Mouse (Mus musculus) cerebellum, postnatal 36 days (tissue): ENCODE data around the gene Tcam1.
"Not testable (repeated sequence)": the region's sequence is repeated elsewhere in the genome, so short reads cannot be mapped to it uniquely, and the experiment has no call there.

Experiments
- DNase-seq, 2 experiments: peaks; one replicate each; pipeline ENCODE4 v3.0.0; 2021 to 2022; ENCODE audit warnings: mixed read lengths in 2 of 2

Tcam1 gene

DNA sequence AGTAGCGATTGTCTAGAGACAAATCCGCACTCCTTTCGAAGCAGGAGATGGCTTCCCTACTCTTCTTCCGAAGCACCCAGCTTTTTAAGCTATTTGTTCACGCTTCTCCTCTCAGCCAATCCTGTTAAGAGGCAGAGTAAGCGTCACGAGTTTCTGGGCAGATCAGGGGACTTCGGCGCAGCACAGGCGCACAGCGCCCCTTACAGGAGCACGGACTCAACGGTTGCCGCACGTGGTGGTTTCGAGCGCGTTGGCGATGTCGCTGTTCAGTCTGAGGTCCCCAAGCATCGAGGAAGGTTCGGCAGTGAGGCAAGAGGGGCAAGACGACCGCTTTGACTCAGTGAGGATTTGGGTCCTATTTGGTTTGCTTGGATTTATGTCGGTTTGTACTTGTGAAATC lies at the start of gene Tcam1:
TSS of gene Tcam1 (plus strand) at position 219 of the 400 bp plus-strand sequence.
- peak; percentile 95 to 97 for DNase-seq

DNA sequence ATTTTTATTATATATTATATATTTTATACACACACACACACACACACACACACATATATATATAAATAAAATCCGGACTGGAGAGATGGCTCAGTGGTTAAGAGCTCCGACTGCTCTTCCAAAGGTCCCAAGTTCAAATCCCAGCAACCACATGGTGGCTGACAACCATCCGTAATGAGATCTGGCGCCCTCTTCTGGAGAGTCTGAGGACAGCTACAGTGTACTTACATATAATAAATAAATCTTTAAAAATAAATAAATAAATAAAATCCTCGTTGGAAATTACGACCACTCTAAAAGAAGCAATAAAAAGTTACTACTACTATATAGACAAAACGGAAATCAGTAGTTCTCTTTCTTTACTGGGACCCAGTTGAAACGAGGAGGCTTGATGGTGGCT lies 42.5 kb upstream of the Tcam1 start:
- not testable (repeated sequence) for DNase-seq

DNA sequence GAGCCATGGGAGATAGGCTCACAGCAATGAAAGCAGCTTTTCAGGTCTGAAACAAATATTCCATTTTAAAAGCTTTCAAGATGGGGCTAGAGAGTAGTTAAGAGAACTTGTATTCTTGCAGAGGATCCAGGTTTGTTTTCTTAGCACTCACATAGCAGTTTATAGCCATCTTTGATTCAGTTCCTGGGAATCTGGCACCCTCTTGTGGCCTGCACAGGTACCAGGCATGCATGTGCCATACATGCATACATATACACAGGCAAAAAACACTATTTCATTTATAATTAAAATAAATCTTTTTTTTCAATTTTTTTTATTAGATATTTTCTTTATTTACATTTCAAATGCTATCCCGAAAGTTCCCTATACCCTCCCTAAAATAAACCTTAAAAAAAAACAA lies 29.6 kb upstream of the Tcam1 start:
- DNase-seq = no peak

DNA sequence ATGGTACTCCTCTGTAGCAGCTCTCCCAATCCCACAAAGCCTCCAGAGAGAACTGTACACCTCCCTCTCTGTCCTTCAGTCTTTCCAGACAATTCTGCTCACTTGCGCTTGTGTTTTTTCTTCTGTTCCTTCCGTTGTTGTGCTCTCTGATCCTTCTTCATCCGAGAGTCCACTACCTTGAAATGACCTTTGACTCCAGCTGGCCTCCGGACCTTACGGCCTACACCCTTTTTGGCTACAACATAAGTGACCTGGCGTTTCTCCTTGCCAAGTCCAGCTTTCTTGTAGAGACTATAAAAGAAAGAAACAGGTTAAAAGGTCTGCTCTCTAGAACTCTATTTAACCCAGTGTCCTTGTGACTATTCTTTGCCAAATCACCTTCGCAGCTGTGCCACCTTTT lies 27.1 kb upstream of the Tcam1 start:
- no peak for DNase-seq

DNA sequence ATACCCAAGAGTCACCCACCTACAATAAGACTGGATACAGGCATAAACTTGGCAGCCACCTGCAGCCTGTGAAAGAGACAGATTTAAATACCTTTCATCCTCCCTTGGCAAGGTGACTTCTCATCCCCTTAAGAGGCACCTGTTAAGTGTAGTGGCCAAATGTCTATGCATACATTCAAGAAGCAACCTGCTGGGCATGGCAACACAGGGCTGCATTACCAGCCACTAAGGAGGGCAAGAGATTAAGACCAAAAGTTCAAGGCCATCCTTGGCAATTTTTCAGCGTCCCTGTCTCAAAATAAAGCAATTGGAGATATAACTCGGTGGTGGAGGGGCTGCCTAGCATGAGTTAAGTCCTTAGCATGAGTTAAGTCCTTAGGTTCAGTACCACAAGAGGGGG lies 21.7 kb upstream of the Tcam1 start:
- no peak for DNase-seq

DNA sequence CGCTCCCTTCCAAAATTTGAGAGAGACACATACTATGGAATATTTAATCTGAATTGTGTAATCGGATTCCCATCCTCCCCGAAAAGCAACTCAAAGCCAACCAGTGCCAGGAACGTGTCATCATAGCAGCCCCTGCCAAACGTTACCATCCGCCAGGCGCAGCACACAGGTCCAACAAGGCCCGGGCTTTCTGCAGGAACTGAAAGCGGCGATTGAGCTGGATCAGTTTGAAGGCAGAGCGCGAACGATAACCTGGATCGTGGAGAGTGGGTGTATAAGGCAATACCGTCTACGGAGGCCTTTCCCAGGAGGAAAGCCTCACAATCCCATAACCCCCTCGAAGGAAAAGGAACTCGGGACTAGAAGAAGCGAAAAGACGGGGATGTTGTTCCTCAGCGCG lies 21.3 kb upstream of the Tcam1 start:
- DNase-seq = no peak

DNA sequence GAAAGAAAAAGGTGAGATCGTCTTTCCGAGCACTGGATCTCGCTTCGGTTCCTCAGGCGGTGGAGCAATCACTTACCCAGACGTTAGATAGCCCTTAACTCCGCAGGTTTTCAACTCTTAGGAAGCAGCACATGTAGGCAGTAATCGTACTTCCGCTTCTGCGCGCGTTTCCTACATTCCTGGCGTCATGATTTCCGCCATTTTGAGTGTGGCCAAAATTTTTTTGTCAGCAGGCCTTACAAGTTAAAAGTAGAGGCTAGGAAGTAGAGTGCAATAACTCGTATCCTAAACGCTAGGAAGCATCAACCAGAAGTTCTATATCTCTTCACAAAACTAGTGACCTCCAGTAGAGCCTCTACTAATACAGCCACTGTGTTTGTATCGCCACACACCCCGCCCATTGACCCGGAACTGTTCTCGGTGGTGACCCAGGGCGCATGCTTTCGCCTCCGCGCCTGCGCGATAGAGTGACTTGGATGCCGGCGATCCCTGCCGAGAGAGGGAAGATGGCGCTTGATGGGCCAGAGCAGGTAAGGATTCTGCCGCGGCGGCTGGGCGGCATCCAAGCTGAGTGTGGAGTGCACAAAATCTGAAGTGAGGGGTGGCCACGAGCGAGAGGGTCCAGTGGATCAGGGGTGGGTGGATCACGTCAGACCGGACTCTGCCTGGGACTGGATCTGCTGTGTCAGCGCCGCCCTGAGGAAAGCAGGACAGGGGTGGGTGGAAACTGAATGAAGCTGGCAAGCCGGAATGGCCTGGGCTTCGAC lies 20.6 kb upstream of the Tcam1 start, which contains the start of the genes Ftsj3 and Psmc5:
TSS of gene Ftsj3 (minus strand) at position 395 of the 767 bp plus-strand sequence.
TSS of gene Psmc5 (plus strand) at position 470 of the 767 bp plus-strand sequence.
- DNase-seq = peak; percentile 98 to 99

DNA sequence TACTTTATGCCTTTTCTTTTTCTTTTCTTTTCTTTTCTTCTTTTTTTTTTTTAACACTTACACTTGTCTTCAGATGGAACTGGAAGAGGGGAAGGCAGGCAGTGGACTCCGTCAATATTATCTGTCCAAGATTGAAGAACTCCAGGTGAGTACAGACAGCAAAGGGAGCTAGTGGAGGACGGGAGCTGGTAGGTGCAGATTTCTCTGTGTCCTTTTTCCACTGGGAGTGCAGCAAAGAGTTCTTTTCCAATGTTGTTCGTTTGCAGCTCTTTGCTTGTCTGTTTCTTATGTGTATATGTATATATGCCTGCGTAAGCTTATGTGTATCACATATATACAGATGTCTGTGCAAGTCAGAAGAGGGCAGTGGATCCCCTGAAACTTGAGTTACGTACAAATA lies 19.7 kb upstream of the Tcam1 start:
- peak in 1 of 2 experiments; percentile 49 for DNase-seq

DNA sequence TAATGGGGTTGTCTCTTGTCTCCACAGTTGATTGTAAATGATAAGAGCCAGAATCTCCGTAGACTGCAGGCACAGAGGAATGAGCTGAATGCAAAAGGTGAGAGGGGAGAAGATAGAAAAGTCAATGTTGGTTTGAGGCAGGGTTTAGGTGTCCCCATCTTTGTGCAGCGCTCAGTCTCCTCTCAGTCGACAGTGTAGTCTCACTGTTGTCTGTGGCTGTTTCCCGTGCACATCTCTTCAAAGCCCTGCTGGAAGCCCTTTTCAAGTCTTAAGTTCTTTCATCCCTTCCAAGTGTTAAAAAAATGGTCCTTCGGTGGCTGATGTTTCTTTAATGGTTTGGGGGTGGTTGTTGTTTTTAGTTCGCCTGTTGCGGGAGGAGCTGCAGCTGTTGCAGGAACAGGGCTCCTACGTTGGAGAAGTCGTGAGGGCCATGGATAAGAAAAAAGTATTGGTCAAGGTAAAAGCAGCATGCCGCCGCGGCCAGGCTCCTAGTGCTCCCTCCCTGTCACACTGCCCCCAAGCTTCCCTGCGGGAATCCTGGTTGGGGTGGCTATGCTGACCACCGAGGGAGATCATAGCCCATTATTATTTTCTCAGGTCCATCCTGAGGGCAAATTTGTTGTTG lies 15.5 kb upstream of the Tcam1 start:
- no peak for DNase-seq

DNA sequence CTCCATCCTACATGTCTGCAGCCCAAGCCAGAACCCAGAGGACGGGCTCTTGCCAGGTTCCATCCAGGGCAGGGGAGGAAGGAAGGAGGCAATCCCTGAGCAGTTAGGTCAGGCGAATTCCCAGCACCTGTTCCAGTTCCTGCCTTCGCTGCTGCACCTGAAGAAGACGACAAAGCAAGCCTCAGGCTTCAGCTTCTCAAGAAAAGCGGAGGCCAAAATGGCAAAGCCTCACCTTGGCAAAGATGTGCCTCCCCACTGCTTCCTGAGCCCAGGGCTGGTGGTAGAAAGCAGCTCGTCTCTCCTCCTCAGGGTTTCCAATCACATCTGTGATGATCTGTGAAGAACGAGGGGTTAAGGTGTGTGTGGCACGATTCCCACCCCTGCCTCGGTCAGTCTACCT lies 12.5 kb upstream of the Tcam1 start:
- peak in 1 of 2 experiments; percentile 35 for DNase-seq

DNA sequence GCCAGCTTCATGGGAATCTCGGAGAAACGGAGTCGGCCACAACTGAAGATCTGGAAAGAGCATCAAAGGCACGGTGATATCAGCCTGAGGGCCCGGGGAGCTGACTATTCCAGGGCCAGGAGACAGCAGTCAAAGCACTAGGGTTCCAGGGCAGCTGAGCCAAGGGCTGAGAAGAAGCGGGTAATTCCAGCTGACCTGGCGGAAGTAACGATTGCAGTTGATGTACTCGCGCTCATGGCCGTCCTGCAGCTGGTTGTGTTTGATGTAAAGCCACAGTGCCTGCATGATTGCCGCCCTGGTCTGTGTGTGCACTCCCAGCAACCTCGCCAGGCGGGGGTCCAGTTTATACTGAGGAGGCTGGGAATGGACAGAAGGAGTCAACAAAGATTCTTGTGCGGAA lies 11.5 kb upstream of the Tcam1 start:
- no peak for DNase-seq

DNA sequence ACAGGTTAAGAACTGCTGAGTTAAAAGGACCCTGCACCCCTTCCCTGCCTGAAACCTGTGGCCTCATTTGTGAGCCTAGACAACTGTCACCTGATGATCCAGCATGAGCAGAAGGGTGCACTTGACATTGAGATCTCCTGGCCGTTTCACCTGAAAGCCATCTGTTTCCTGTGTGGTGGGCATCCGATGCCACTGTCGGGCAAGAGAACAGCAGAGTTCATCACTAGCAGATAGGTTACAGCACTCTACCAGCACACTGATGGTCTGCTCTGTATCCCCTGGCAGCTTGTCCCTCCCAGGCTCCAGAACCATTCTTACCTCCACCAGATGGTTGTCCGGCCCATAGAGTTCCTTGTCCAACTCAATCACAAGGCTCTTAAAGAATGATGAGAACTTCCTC lies 10.9 kb upstream of the Tcam1 start:
- DNase-seq = no peak

DNA sequence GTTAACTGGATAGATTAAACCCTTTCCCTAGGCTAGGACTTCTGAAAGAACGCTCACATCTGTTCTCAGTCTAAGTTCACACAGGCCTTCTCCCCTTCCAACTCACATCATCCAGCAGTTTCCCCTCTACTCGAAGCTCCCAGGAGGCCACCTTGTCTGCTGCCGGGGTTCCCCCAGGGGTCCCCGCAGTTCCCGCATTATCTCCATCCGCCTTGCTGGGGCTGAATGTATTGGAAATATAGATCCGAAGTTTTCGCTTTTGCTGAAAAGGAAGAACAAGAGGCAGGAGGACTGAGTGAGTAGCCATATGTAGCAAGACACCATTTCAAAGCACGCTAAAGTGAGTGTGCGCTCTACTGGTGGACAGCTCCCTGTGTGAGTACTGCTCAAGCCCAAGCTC lies 10.0 kb upstream of the Tcam1 start:
- DNase-seq = no peak

DNA sequence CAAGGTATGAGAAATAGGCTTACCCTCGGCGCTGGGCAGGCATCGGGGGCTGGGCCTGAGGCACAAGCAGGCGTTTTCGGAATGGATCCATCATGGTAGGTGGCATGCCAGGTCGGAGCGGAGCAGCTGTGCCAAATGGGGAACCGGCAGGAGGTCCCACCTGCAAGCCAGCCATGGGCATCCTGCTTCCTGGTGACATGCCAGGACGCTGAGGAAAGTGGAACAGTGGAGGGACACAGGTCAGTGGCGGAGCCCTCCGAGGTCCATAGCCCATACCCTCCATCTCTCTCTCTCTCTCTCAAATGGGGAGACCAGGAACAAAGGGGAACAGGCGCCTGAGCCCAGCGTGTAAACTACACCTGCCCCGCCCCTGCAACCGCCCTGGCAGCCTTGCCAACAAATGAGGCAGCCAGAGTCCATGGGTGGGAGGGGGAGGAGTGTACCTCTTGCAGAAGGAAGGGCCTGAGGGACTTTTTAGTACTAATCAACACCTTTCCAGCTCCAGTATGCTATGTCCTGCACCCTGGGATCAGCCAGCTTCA lies 9.1 kb upstream of the Tcam1 start:
- DNase-seq = peak; percentile 95 to 96

DNA sequence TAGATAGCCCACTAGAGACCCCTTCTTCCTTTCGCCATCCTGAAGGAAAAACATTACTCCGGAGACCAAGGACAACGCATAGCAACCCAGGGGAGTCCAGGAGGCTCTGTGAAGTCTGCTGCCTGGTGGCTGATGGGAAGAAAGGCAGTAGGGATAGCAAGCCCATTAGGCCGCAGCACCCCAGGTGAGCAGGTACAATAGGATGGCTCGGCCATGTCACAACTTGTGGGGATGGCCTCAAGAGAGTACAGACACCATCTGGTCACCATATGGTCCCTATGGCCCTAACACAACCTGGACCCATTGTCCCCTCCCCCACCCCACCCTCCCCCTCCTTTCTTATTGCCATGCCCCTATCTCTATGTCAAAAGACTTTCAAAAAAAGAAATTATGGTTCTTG lies 8.6 kb upstream of the Tcam1 start:
- peak; percentile 72 to 76 for DNase-seq

DNA sequence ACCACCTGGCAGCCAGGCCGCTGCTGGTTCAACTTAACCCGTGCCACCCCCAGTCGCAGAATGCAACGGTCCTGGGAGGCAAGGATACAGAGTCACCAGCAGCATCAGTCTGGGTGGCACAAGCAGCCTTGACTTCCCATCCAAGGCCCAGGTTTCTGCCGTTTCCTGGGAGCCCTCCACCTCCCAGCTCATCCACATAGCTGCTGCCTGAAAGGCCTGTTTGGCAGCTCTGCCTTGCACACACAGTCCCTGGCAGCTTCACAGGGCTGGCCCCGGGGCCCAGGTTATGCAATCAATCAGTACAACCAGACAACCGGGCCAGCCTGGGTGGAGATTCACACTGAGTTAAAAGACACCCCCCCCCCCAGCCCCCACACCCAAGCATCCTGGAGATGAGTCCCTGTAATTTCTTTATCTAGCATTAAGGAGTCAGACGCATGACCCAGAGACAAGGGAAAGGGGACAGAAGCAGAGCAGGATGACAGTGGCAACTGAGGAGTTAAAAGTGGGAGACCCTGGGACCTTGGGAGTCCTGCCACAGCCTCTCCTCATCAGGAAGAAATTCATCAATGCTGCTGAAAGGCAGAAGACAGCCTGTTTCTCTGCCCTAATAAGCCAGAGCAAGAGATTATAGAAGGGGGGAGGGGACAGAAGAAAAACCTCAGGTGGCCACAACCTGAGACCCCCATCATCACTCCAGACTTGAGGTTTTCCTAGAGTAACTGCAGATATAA lies 8.0 kb upstream of the Tcam1 start:
- DNase-seq = peak; percentile 91

DNA sequence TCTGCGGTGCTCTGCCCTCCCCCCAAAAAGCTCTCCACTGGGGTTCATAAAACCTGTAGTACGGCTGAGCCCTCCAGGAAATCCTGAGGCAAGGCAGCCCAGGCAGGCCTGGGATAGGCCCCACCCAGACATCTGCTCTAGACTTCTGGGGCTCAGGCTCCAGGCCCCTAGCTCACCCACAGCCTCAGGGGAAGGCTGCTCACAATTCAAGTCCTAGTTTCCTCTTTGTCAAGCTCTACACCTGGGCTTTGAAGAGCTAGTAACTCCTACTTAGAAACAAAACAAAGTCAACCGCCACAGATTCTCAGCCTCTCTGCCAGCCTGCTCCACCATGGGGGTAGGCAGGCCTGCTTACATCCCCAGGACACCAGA lies 7.4 kb upstream of the Tcam1 start:
- peak; percentile 56 to 61 for DNase-seq

DNA sequence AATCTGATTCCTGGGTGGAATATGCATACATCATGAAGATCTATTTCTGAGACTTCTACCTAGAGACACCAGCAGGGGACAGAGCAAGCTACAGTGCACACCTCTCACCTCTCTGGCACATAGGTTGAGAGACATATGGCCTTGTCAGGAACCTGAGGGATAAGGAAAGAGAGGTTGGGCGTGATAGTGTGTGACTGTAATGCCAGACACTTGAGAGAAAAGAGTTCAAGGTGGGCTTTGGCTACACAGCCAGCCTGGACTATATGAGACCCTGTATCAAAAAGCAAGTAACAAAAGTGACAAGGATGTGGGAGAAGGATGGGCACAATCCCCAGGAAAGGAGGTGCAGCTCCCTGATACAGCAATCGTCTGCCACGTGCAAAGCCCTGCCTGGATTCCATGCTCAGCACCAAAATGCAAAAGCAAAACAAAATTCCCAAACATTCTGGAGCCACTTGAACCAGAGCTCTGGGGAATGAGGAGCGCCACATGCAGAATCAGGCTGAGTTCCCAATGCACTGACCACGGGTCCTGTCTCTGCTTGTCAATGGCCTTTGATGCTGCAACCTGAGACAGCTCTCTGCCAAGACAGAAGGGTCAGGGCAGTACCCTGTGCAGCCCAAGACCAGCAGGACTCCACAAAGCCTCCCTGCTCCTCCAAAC lies 5.2 kb upstream of the Tcam1 start:
- DNase-seq = peak; percentile 37 to 55

DNA sequence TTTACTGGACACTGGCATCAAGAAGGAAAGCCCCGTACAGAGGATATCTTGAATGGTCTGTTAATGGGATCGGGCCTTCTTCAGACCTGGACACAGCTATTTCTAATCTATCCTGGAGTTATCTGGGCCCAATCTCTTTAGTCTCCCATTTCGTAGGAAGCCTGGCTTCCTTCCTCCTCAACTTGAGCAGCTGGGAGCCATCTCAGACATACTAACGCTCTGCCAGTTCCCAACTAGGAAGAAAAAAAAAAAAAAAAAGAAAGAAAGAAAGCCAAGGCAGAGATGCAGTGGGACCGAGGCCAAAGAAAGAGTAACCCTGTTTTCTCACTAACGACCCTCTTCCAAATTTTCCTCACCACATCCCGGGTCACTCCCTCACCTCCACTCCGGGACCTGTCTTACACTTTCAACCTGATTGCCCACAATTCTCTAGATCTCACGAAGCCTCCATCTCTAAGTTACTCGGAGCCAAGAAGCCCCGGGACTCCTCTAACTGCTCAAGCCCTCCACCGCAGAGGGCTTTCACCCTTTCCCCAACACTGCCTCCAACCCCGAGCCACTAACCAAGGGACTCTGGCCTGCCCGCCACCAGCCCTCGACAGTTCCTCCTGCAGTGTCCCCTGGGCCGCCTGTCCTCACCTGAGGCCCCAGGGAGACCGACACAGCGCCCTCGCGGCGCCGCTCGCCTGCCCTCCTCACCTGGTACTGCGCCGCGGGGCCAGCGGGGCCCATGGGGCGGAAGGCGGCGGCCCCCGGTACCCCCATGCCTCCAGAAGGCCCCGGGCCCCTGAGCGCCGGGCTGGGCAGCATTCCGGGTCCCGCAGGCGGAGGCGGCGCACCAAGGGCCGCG lies 4.5 kb upstream of the Tcam1 start:
- DNase-seq = peak; percentile 48 to 56

DNA sequence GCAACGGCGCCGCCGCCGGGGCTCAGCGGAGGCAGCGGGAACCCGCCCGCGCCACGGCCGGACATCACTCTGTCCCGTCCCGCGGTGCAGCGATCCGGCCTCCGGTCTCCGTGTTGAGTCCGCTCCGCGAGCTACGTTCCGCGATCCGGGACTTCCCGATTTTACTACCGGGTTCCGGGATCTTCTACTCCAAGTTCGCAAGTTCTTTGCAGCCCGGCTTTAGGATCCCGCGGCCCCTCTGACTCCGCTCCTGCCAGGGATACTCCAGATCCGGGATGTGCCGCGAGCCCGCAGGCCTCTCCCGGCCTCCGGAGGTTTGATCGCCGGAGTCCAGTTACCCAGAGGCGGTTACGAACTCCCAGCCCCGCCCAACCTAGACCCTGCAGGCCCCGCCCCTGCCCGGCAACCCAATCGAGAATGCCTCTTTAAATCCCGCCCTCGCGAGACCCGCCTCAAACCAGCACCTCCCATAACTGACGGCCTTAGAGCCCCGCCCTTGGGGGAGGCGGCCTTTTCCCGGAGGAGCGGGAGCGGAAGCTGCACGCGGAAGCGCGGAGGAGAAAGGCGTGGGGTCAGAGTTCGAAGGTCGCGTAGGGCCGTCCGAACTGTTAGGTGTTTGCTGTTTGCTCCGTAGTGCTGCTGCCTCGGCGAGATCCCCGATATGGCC lies 3.7 kb upstream of the Tcam1 start, which contains the start of gene Smarcd2:
TSS of gene Smarcd2 (minus strand) at position 329 of the 667 bp plus-strand sequence.
- DNase-seq = peak; percentile 98 to 99

DNA sequence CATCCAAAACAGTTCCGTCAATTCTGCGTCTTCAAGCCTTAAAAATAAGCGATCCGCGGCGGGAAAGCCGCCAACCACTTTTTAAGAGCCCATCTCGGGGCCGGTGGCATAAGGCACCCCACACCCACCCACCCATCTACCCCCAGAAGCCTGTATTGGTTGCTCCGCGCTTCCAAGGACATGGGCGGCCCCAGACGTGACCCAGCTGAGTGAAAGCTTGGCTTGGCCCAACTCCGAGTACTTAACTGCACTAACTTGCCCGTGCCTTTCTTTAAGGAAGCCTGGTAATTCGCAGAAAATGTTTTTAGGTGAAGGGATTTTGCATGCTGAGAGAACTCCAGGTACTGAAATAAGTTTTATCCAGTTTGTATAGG lies 3.2 kb upstream of the Tcam1 start:
- DNase-seq = no peak
